Mouse (Mus musculus) CD4-positive naive resting alpha-beta T cell, adult 57 days (primary cell): ENCODE data around the gene Gclm. TPM values are rescaled to one million over a fixed set of nuclear protein-coding genes. Genes with fewer than 3 reads are reported as not detected.

Experiments used
- total RNA-seq: library from RNA; stranded (reverse); gene quantifications from one replicate; pipeline ENCODE4 v1.2.4, GENCODE M21; 2023

Gclm gene
- total RNA-seq: 25.5 TPM

GRCm38 (mm10) chr3:122245215-122245877, at the start of gene Gclm:
Gene Gclm, plus strand, starts transcription at chr3:122245557.

GRCm38 (mm10) chr3:122274241-122275024, 29.1 kb downstream of the Gclm start, which contains the start of gene Dnttip2:
Gene Dnttip2, plus strand, starts transcription at chr3:122274388.

GRCm38 (mm10) chr3:122293954-122294850, 48.8 kb downstream of the Gclm start, which contains the start of gene Bcar3:
Gene Bcar3, plus strand, starts transcription at chr3:122294136.

Other genes starting within 250 kb of the Gclm start
- gene Abca4, start 201.1 kb upstream of the Gclm start, total RNA-seq: 0.44 TPM
- 93.8 TPM for gene Dnttip2, start 28.8 kb downstream of the Gclm start, total RNA-seq
- gene Bcar3, start 48.6 kb downstream of the Gclm start, total RNA-seq: 8.2 TPM